Mouse (Mus musculus) hindbrain, embryonic 14.5 days (tissue): ENCODE measurements at regions not wholly inside any gene's neighbourhood (a gene's known extent, or its start where the extent isn't known, plus 50 kb on each side); places are given as distances from the start of the nearest gene placed in this dataset.
A peak's percentile ranks its signal among the peaks of the same experiment; 100 is the strongest.

Source experiments
- ATAC-seq: fragments of 200-750 bp; cut with Nextera tagmentation; 2 replicates; pipeline ENCODE4 v1.8.0; 2017; ENCODE audit warnings: moderate number of reproducible peaks, mild to moderate bottlenecking, moderate TSS enrichment, moderate library complexity; ENCODE audit not compliant: low FRiP score
- DNase-seq: peaks from one replicate; pipeline ENCODE4 v3.0.0-alpha.2; 2015; ENCODE audit warnings: low spot score
- H3K27ac ChIP-seq: fragments of 300-500 bp; sonication (generic); 2 replicates; pipeline ENCODE4 v1.5.1; 2014; ENCODE audit warnings: mild to moderate bottlenecking, moderate library complexity
- H3K27me3 ChIP-seq: fragments of 300-500 bp; sonication (generic); 2 replicates; pipeline ENCODE4 v1.6.1; 2014; ENCODE audit warnings: mild to moderate bottlenecking, low read length, mixed read lengths; ENCODE audit not compliant: control insufficient read depth, insufficient read depth
- H3K36me3 ChIP-seq: fragments of 300-500 bp; sonication (generic); replicated peaks from 2 replicates; pipeline ENCODE4 v1.6.1; 2014; ENCODE audit not compliant: control insufficient read depth, insufficient read depth
- H3K4me1 ChIP-seq: fragments of 300-500 bp; sonication (generic); replicated peaks from 2 replicates; pipeline ENCODE4 v1.6.1; 2014; ENCODE audit warnings: antibody characterized with exemption, low read length, mixed read lengths; ENCODE audit not compliant: control insufficient read depth, insufficient read depth
- H3K4me2 ChIP-seq: fragments of 300-500 bp; sonication (generic); replicated peaks from 2 replicates; pipeline ENCODE4 v1.6.1; 2014; ENCODE audit warnings: mild to moderate bottlenecking, moderate library complexity
- H3K4me3 ChIP-seq: fragments of 300-500 bp; sonication (generic); replicated peaks from 2 replicates; pipeline ENCODE4 v1.5.1; 2014; ENCODE audit warnings: mild to moderate bottlenecking, low read length
- H3K9ac ChIP-seq: fragments of 300-500 bp; sonication (generic); 2 replicates; pipeline ENCODE4 v1.6.1; 2014
- H3K9me3 ChIP-seq: fragments of 300-500 bp; sonication (generic); 2 replicates; pipeline ENCODE4 v1.6.1; 2016; ENCODE audit warnings: low read length; ENCODE audit not compliant: control insufficient read depth
- WGBS: fragments of 180-500 bp; shearing (Covaris S2); extraction: QIAGEN DNeasy Blood & Tissue Kit; methylation state at CpG from one replicate; pipeline ENCODE4 v1.1.7; 2014; 5-methylcytosine and 5-hydroxymethylcytosine counted together

DNA sequence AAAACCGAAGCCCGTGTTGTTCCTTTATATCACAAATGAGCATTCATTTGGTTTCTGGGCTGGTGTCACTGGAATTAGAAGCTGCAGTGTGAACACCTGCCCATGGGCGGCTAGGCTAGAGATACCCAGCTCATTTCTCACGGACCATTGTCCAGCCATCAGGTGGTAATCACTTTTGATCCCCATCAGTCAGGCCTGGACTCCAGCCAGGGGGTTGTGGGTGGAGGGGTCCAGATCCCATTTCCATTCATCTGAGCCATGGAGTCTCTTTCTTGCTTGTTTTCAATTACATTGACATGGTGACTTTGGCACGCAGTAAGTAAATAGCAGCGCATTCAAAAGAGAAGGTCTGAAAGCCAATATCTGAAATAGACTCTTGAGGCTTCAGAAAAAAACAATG is 276.1 kb upstream of the 4930412O13Rik start:
- Histone ChIP-seq H3K4me1 (no peaks in the 10 kb centered on the region), H3K9me3 (no peaks in the 10 kb centered on the region), H3K27me3 (no peaks in the 10 kb centered on the region), H3K4me3 (no peak overlapping the region), H3K36me3 (no peaks in the 10 kb centered on the region), H3K4me2 (no peak overlapping the region), H3K27ac (no peak overlapping the region), H3K9ac (no peak overlapping the region)
- peak; percentile 30 for DNase-seq
- 38% methylated on average over 6 of the region's 6 CpGs for WGBS
- ATAC-seq, result peak; percentile 65; the same call in 1 of the 2 replicates

DNA sequence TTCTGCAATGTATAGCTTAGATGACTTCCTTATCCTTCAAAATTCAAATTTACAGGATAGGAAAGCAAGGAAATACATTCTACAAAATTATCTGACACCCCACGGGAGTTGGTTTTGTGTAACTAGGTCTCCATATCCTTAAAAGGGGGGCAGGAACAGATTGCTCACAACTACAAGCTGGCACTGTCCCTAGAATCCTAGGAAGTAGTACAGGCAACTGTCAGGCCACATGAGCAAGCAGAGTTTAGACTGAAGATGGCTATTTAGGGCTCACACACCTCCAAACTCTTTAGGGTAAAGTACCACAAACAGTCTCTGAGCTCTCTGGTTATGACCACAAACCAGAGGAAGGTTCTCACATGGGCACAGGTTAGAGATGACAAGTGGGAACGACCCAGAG is 273.5 kb upstream of the 4930412O13Rik start:
- Histone ChIP-seq H3K9ac (no peak overlapping the region), H3K4me3 (no peak overlapping the region), H3K27me3 (no peaks in the 10 kb centered on the region), H3K27ac (no peak overlapping the region), H3K4me2 (no peak overlapping the region), H3K36me3 (no peaks in the 10 kb centered on the region), H3K4me1 (no peaks in the 10 kb centered on the region), H3K9me3 (no peaks in the 10 kb centered on the region)
- DNase-seq (no peak), ATAC-seq (no peak)
- 87% methylated on average over 2 of the region's 2 CpGs for WGBS

DNA sequence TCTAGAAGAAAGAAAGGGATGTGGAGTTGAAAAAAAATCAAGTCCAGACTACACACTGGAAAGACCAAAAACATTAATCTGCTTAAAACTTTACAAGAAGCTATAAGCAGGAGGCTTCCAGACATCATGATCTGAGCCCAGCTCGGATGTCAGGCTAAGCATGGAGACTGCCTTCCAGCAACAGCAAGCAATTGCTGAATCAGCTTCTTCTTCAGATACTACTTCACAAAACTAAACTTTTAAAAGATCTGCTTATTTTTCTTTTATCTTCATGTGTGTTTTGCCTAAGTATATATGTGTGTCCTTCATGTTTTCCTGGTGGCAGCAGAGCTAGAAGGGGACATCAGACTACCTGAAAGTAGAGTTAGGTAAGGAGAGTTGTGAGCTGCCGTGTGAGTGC is 266.6 kb upstream of the 4930412O13Rik start:
- no peak overlapping the region for H3K27ac ChIP-seq

DNA sequence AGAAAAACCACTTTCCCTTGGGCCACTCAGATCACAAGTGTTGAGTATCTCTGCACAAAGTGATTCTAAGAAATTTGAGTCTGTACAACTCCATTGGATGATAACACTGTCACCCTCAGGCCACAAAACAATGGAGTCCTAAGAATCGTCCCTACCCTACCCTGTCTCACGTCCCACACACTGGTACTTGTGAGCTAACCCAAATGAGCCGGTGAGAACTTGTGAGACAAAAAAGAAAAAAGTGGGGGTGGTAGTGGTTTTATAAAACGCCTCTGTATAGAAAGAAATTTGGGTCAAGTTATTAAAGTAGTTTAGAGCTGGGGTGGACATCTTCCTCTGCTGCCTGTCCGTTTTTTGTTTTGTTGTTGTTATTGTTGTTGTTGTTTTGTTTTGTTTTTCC is 264.8 kb upstream of the 4930412O13Rik start:
- H3K27ac ChIP-seq, result no peak overlapping the region
- 85% methylated on average over 5 of the region's 5 CpGs for WGBS
- no peak overlapping the region for H3K4me3 ChIP-seq
- no peaks in the 10 kb centered on the region for H3K9me3 ChIP-seq
- no peaks in the 10 kb centered on the region for H3K27me3 ChIP-seq
- DNase-seq (no peak), ATAC-seq (no peak)
- no peak overlapping the region for H3K4me2 ChIP-seq
- no peak overlapping the region for H3K9ac ChIP-seq
- H3K36me3 ChIP-seq, result no peaks in the 10 kb centered on the region
- H3K4me1 ChIP-seq, result no peaks in the 10 kb centered on the region

More for the DNA sequence above, 266.6 kb upstream of the 4930412O13Rik start:
- H3K4me3 ChIP-seq, result no peak overlapping the region
- no peak overlapping the region for H3K9ac ChIP-seq
- H3K4me2 ChIP-seq, result no peak overlapping the region
- H3K4me1 ChIP-seq, result no peaks in the 10 kb centered on the region
- H3K27me3 ChIP-seq, result no peaks in the 10 kb centered on the region
- H3K9me3 ChIP-seq, result no peaks in the 10 kb centered on the region
- 88% methylated on average over 2 of the region's 2 CpGs for WGBS
- no peaks in the 10 kb centered on the region for H3K36me3 ChIP-seq
- DNase-seq, result no peak
- no peak for ATAC-seq

DNA sequence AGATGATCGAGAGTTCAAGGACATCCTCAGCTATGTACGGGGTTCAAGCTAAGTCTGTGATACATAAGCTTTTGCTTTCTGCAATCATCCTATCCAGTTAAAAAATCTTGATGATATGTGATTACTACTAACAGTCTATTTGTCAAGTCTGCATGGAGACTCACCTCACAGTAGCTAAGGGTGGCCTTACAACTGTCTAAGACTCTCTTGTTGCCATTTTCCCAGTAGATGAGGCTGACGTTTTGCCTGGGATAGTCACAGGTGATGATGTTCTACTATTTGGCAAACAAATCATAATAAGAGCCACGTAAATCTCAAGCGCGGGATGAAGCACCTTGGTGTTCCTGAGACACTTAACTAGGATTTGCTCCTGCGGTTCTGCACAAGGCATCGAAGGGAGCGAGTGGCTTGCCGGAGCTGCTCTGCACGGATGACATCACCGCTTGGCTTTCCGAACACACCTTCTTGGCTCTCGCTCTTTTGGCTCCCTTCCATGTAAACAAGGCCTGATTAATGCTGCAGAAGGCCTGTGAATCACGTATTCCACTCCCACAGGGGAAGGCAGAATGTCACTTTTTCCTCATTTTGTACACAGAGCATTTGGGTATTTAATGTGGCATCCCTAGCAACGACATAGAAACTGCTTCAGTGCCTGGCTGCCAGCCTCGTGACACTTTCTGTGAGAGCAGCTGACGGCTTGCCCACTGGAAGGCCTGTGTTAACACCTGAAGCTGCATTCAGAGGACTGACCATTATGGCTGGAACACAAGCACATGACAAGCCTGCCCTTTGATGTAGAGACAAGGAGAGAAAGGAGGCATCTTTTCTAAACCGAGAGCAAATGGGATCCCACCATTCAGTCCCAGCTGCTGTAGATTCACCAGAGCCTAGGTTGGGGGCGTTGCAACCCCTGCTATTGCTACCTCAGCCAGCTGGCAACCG is 260.5 kb upstream of the 4930412O13Rik start:
- no peak overlapping the region for H3K4me2 ChIP-seq
- ATAC-seq (peak; percentile 92), DNase-seq (peak; percentile 75)
- 55% methylated on average over 21 of the region's 21 CpGs for WGBS
- no peak overlapping the region for H3K9ac ChIP-seq
- no peaks in the 10 kb centered on the region for H3K4me1 ChIP-seq
- no peaks in the 10 kb centered on the region for H3K36me3 ChIP-seq
- no peak overlapping the region for H3K4me3 ChIP-seq
- no peaks in the 10 kb centered on the region for H3K27me3 ChIP-seq
- H3K27ac ChIP-seq, result no peak overlapping the region
- H3K9me3 ChIP-seq, result no peaks in the 10 kb centered on the region

GRCm38 (mm10) chr2:9623702-9624101 is 257.4 kb upstream of the 4930412O13Rik start:
- Histone ChIP-seq H3K4me2 (no peak overlapping the region), H3K4me1 (no peaks in the 10 kb centered on the region), H3K27ac (no peak overlapping the region), H3K27me3 (no peaks in the 10 kb centered on the region), H3K9ac (no peak overlapping the region), H3K4me3 (no peak overlapping the region), H3K9me3 (no peaks in the 10 kb centered on the region), H3K36me3 (no peaks in the 10 kb centered on the region)
- ATAC-seq, result no peak
- WGBS, result 92% methylated on average over 2 of the region's 2 CpGs
- DNase-seq, result no peak

DNA sequence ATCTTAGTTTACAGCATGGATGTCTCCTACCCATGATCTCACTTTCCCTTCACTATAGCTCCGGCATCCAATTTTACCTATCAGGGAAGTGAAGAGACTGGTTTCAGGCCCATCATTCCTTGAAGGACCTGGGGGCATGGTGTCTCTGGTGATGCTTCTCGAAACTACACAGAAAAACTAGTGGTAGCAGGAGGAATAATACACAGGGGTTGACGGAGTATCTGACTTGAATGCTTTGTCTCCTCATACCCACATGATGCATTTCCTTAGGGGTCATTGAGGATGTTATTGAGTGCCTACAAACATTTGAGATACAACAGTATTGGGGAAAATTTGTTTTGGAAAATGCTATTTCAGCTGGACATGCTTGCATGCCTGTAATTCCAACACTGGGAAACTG is 253.0 kb upstream of the 4930412O13Rik start:
- ATAC-seq (no peak), DNase-seq (no peak)
- Histone ChIP-seq H3K36me3 (no peaks in the 10 kb centered on the region), H3K9ac (no peak overlapping the region), H3K4me2 (no peak overlapping the region), H3K9me3 (no peaks in the 10 kb centered on the region), H3K27ac (no peak overlapping the region), H3K4me1 (peaks cover 6% of the 10 kb centered on the region), H3K27me3 (no peaks in the 10 kb centered on the region), H3K4me3 (no peak overlapping the region)
- WGBS, result 89% methylated on average over 3 of the region's 3 CpGs

DNA sequence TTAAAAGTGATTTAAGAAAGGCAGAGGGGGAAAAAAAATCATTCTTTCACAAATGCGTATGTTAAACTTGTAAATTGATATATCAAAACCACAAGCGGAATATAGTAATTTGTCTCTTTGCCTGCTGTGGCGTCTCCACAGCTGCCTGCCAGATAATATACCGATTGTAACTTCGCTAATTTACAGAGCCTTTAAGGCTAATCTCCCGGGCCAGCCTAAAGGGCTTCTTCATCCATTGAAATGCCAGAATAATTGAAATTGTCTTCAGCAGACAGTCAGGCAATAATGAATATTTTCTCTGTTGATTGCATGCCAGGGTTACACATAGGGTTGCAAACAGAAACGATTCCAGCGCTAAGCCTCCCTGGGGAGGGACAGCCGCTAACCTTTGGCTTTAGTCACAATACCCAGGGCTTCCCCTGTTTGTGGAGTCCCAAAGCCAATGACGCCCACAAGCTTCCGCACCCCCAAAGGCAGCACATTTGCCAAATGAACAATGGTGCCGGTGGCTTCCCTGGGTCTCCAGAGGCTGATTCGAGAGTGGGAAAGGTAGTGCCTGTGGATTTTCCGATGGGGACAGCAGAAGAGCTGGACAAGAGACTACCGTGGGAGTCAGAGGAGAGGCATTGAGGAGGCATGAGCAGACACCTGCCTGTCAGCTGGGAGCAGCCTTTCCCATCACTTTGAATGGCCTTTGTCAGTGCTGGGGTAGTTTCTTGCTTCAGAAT is 248.2 kb upstream of the 4930412O13Rik start:
- no peaks in the 10 kb centered on the region for H3K9me3 ChIP-seq
- WGBS, result 10% methylated on average over 15 of the region's 15 CpGs
- DNase-seq (peak; percentile 47), ATAC-seq (peak; percentile 59; the same call in 1 of the 2 replicates)
- H3K9ac ChIP-seq, result peak overlapping the region; percentile 18
- no peaks in the 10 kb centered on the region for H3K27me3 ChIP-seq
- H3K4me3 ChIP-seq, result peak overlapping the region; percentile 23
- H3K36me3 ChIP-seq, result no peaks in the 10 kb centered on the region
- no peak overlapping the region for H3K27ac ChIP-seq
- peaks cover 10% of the 10 kb centered on the region for H3K4me1 ChIP-seq
- peak overlapping the region; percentile 47 for H3K4me2 ChIP-seq

- WGBS, result 66% methylated on average over 5 of the region's 5 CpGs
- no peaks in the 10 kb centered on the region for H3K36me3 ChIP-seq
- H3K9me3 ChIP-seq, result no peaks in the 10 kb centered on the region
- H3K27ac ChIP-seq, result no peak overlapping the region
- no peak overlapping the region for H3K9ac ChIP-seq
- DNase-seq (no peak), ATAC-seq (no peak)
- H3K4me1 ChIP-seq, result no peaks in the 10 kb centered on the region
- no peak overlapping the region for H3K4me2 ChIP-seq
- H3K4me3 ChIP-seq, result no peak overlapping the region
- no peaks in the 10 kb centered on the region for H3K27me3 ChIP-seq
These were observed 241.8 kb upstream of the 4930412O13Rik start for GRCm38 (mm10) chr2:9639262-9639661.
